Mouse (Mus musculus) testis, postnatal 14 days (tissue): ENCODE data around the gene Dennd1b.

Source experiments
- DNase-seq: peaks from one replicate; pipeline ENCODE4 v3.0.0; 2021; ENCODE audit warnings: low spot score

The Dennd1b gene

GRCm38 (mm10) chr1:139180481-139181149 is 217.4 kb downstream of the Dennd1b start:
- no peak for DNase-seq

DNA sequence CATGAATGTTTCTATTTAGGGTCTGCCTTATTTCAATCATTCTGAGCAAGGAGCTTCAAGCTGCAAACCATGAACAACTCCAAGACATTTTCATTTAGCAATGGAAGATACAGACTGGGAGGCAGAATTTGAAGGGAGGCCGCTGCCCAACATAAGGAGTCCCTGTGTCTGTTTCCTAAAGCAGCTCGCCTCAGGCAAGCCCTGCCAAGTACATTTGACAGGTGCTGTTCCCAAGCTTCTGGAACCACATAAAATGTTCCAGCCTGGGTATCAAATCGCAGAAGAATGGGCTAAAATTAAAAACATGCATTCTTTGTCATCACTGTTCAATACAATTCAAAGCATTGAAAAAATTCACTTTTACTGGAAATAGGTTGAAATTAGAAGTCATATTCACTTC is 229.4 kb downstream of the Dennd1b start:
- no peak for DNase-seq

GRCm38 (mm10) chr1:139194011-139194410 is 230.8 kb downstream of the Dennd1b start:
- no peak for DNase-seq

DNA sequence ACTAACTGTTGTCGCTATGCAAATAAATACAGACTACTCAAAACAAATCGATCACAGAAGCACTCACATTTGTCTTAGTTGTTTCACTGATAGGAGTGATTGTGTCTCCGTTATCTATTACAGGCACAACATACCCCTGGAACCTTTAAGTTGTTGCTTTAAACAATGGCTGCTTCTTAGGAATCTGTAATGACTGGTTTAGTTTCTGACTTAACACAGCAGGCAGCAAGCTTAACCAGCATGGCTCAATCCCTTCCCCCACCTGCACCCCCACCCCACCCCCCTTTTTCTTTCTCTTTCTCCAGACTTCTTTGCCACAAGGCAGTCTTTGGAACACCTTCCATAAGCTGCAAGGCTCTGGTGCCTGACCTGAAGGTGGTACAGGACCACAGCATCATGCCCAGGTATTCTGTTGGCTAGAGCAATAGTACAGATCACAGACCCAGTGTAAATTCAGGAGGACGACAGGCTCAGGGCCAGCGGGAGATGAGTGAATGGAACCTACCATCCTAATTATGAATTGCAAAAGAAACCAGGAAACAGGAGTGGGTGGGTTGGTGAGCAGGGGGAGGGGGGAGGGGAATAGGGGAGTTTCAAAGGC is 231.3 kb downstream of the Dennd1b start:
- DNase-seq: no peak

- DNase-seq: peak; percentile 49
Measured at GRCm38 (mm10) chr1:139203026-139203425, 239.8 kb downstream of the Dennd1b start.

DNA sequence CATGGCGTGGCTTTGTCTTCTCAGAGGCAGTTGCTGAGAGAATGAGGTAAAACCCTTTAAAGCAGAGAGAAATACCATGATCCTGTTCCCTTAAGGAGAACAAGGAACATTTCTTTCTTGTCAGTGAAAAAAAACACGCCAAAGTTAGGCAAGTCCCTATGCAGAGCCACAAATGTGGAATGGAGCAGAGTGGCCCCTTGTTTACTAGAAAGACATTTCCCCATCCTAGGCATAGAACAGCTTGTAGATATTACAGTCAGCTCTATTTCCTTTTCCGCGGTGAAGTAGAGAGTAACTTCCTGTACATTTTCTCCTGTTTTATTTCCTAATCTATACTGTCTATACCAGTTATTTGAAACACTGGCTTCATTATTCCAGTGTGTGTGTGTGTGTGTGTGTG is 243.0 kb downstream of the Dennd1b start:
- no peak for DNase-seq

DNA sequence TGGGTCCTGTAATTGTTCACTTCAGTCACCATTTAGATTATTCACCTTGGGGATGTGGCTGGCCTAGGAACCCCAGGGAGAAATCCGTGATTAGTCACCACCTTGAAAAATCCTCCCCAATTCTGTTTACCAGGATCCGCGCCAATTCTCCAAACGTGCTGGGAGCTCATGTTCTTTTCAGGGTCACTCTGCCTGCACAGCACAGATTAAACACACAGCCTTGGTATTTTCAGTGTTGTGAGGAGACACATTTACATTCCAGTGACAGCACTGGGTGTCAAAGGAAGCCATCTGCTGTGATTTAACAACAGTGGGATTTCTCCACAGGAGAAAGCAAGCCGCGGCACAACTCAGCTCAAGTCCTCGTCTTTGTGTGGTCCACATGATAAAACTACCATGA is 246.6 kb downstream of the Dennd1b start:
- DNase-seq: peak; percentile 80

DNA sequence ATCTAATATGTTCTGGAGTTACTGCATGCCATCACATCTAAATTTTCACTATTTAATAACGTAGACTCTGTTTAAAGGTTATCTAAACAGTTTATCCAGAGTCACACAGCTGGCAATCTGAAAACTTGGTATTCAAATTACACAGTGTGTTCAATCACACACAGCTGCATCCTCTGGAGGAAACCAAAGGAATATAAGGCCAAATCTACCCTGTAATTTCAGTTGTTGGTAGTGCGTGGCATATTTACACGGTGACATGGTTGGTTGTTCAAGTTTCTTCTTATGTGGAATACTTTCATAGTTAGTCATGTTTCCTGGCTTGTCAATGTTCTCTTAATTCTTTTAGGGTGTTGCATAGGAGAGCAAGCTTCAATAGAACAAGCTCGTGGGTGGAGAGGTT is 247.3 kb downstream of the Dennd1b start:
- no peak for DNase-seq

DNA sequence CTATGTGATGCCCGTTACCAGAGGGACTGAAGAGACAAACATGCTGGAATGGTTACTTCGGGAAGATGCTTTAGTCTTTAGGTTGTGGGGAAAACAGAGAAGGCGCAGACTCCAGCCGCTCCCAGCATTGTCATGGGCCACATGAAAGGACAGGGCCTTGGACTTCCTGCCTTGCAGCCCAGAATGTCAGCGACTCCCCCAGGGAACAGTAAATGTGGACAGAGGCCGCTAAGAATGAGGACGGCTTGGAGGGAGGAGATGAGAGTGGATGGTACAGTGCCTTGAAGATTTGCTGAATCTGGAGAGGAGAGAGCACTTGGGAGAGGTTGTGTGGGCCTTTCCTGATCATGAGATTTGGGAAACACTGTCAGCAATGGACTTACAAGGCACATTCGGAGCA is 252.1 kb downstream of the Dennd1b start:
- DNase-seq: no peak

- no peak for DNase-seq
Measured at GRCm38 (mm10) chr1:139223804-139224203, 260.6 kb downstream of the Dennd1b start.

DNA sequence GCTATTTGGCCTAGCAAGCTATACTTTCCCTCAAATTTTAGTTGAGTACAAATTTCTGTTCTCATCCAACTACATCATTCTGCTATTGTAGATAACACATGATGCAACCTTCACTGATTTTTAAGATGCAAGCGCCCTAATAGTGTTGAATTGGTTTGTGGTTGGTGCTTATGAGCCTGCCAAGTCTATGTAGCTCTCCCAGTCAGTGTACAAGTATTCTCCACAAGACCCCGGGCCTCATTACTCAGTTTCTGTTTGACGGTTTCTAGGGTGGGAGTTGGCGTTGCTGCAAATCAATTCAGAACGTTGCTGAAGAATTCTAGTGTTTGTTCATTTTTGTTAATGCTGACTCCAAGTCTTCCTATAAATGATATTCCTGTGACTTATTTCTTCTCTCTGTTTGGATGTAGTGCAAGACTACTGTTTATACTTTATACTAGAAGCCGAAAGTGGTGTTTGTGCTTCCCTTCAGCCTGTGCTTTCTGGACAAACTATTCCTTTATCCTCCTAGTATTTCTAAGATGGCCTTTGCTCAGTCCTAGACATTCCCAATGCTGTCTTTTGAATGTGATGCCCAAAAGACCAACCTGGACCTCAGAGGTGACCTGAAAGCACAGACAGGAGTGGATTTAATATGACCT is 261.2 kb downstream of the Dennd1b start:
- DNase-seq: no peak
